Mouse (Mus musculus) CH12.LX (cell line): ENCODE results near the gene Ppp1r12a.

Source experiments
- CHD2 ChIP-seq: IDR thresholded peaks from 2 replicates; pipeline ENCODE4 v1.6.1; 2011; ENCODE audit warnings: low read length, improper control_type of control experiment
- CTCF ChIP-seq, 2 experiments: IDR thresholded peaks in 1 of 2; conservative IDR thresholded peaks in 1 of 2; 2 replicates each; pipeline ENCODE4 v1.5.1; 2011 to 2012; ENCODE audit warnings: low read depth in 2 of 2, low read length in 2 of 2, improper control_type of control experiment in 1 of 2, inconsistent platforms in 1 of 2, mild to moderate bottlenecking in 1 of 2, moderate library complexity in 1 of 2
- ETS1 ChIP-seq: conservative IDR thresholded peaks from 2 replicates; pipeline ENCODE4 v1.6.1; 2012; ENCODE audit warnings: low read depth, mild to moderate bottlenecking, inconsistent platforms, low read length, improper control_type of control experiment, moderate library complexity
- ZKSCAN1 ChIP-seq: IDR thresholded peaks from 2 replicates; pipeline ENCODE4 v1.6.1; 2012; ENCODE audit warnings: low read depth, inconsistent platforms, low read length, improper control_type of control experiment, borderline replicate concordance

GRCm38 (mm10) chr10:108153301-108153700 lies 8.7 kb upstream of the Ppp1r12a start:
- TF ChIP-seq CTCF (conservative IDR thresholded peaks at IDR 0.05 in 1 of 2, IDR thresholded peaks at IDR 0.05 in 1 of 2; ENCODE audit: low read depth in 2 of 2, low read length in 2 of 2), result no peak
- TF ChIP-seq ZKSCAN1, result no peak
- no peak for TF ChIP-seq ETS1
- TF ChIP-seq CHD2, result no peak
